Mouse (Mus musculus) embryonic facial prominence, embryonic 11.5 days (tissue): ENCODE measurements around the gene Pyy. TPM values are rescaled to one million over a fixed set of nuclear protein-coding genes. Genes with fewer than 3 reads are reported as not detected.

ENCODE experiments used
- ATAC-seq: fragments of 200-750 bp; cut with Nextera tagmentation; replicated peaks from 2 replicates; pipeline ENCODE4 v1.8.0; 2017; ENCODE audit warnings: low read depth; ENCODE audit not compliant: insufficient number of reproducible peaks, low FRiP score, low TSS enrichment
- DNase-seq: peaks from one replicate; pipeline ENCODE4 v3.0.0-alpha.2; 2015; ENCODE audit warnings: low spot score
- H3K27ac ChIP-seq: fragments of 300-500 bp; sonication (generic); replicated peaks from 2 replicates; pipeline ENCODE4 v1.5.1; 2014; ENCODE audit warnings: mild to moderate bottlenecking, low read depth, low read length, control low read depth
- H3K27me3 ChIP-seq: fragments of 300-500 bp; sonication (generic); 2 replicates; pipeline ENCODE4 v1.6.1; 2014; ENCODE audit warnings: mild to moderate bottlenecking, low read length, moderate library complexity, mixed read lengths; ENCODE audit not compliant: control insufficient read depth, insufficient read depth
- H3K36me3 ChIP-seq: fragments of 300-500 bp; sonication (generic); replicated peaks from 2 replicates; pipeline ENCODE4 v1.6.1; 2014; ENCODE audit warnings: low read depth, mild to moderate bottlenecking, low read length, moderate library complexity, mixed read lengths; ENCODE audit not compliant: control insufficient read depth, insufficient read depth
- H3K4me1 ChIP-seq: fragments of 300-500 bp; sonication (generic); 2 replicates; pipeline ENCODE4 v1.6.1; 2014; ENCODE audit warnings: low read length, mixed read lengths; ENCODE audit not compliant: control insufficient read depth, insufficient read depth
- H3K4me2 ChIP-seq: fragments of 300-500 bp; sonication (generic); 2 replicates; pipeline ENCODE4 v1.6.1; 2014; ENCODE audit warnings: low read depth, mild to moderate bottlenecking, control low read depth, low read length, moderate library complexity
- H3K4me3 ChIP-seq: fragments of 300-500 bp; sonication (generic); 2 replicates; pipeline ENCODE4 v1.5.1; 2014; ENCODE audit warnings: low read depth, low read length, control low read depth
- H3K9ac ChIP-seq: fragments of 300-500 bp; sonication (generic); replicated peaks from 2 replicates; pipeline ENCODE4 v1.6.1; 2014; ENCODE audit warnings: mild to moderate bottlenecking, control low read depth, low read length
- H3K9me3 ChIP-seq: fragments of 300-500 bp; sonication (generic); replicated peaks from 2 replicates; pipeline ENCODE4 v1.6.1; 2016; ENCODE audit warnings: mild to moderate bottlenecking, low read length, inconsistent platforms, mixed read lengths; ENCODE audit not compliant: control insufficient read depth
- WGBS: fragments of 180-500 bp; shearing (Covaris S2); extraction: QIAGEN DNeasy Blood & Tissue Kit; methylation state at CpG from one replicate; pipeline ENCODE4 v1.1.7; 2014; 5-methylcytosine and 5-hydroxymethylcytosine counted together
- polyA plus RNA-seq: library from polyadenylated mRNA; unstranded; fragments of >200 nt; fragmentation: Nextera tagmentation; extraction: Ambion mirVana; gene quantifications from 2 replicates; pipeline ENCODE4 v1.2.1, GENCODE M21; 2014

Pyy gene
- not detected in 2 replicates for polyA plus RNA-seq

GRCm38 (mm10) chr11:102107732-102108131 lies at the start of gene Pyy:
Gene Pyy (minus strand): TSS chr11:102107832.
- DNase-seq = no peak
- H3K36me3 ChIP-seq = no peaks in the 10 kb centered on the region
- 13% methylated on average over 9 of the region's 9 CpGs for WGBS
- H3K9me3 ChIP-seq = no peaks in the 10 kb centered on the region
- no peaks in the 10 kb centered on the region for H3K4me1 ChIP-seq
- H3K4me3 ChIP-seq = peak within 1 kb of the TSS; percentile 5; the same call in 1 of the 2 replicates
- no peak within 1 kb of the TSS for H3K9ac ChIP-seq
- peaks cover 39% of the 10 kb centered on the region for H3K27me3 ChIP-seq
- no peak within 1 kb of the TSS for H3K4me2 ChIP-seq
- ATAC-seq = no peak
- no peak within 1 kb of the TSS for H3K27ac ChIP-seq

GRCm38 (mm10) chr11:102156786-102157089 lies 49.1 kb upstream of the Pyy start:
- no peak overlapping the region for H3K9ac ChIP-seq
- DNase-seq (no peak), ATAC-seq (no peak)
- WGBS = 13% methylated on average over 1 of the region's 1 CpGs
- no peak overlapping the region for H3K4me3 ChIP-seq
- no peaks in the 10 kb centered on the region; the same call in 1 of the 2 replicates for H3K36me3 ChIP-seq
- H3K27me3 ChIP-seq = no peaks in the 10 kb centered on the region
- no peaks in the 10 kb centered on the region for H3K9me3 ChIP-seq
- H3K4me2 ChIP-seq = no peak overlapping the region
- H3K27ac ChIP-seq = no peak overlapping the region
- H3K4me1 ChIP-seq = no peaks in the 10 kb centered on the region

GRCm38 (mm10) chr11:102156039-102156785 lies 48.6 kb upstream of the Pyy start, which contains the start of gene Tmem101:
Gene Tmem101 (minus strand): TSS chr11:102156404.
- peak; percentile 93 for DNase-seq
- Histone ChIP-seq H3K4me2 (peak within 1 kb of the TSS; percentile 80), H3K27ac (peak within 1 kb of the TSS; percentile 32; the same call in 1 of the 2 replicates), H3K4me3 (peak within 1 kb of the TSS; percentile 88), H3K4me1 (no peaks in the 10 kb centered on the region), H3K36me3 (no peaks in the 10 kb centered on the region), H3K9me3 (no peaks in the 10 kb centered on the region), H3K27me3 (no peaks in the 10 kb centered on the region), H3K9ac (peak within 1 kb of the TSS; percentile 75)
- WGBS = under 1% methylated on average over 37 of the region's 37 CpGs
- ATAC-seq = peak; percentile 77

- DNase-seq (no peak), ATAC-seq (no peak)
- WGBS = 12% methylated on average over 34 of the region's 34 CpGs
- Histone ChIP-seq H3K27me3 (peaks cover 44% of the 10 kb centered on the region), H3K36me3 (no peaks in the 10 kb centered on the region), H3K27ac (no peak overlapping the region), H3K4me3 (no peak overlapping the region), H3K4me2 (no peak overlapping the region), H3K9ac (no peak overlapping the region), H3K4me1 (no peaks in the 10 kb centered on the region), H3K9me3 (no peaks in the 10 kb centered on the region)
These were observed 39.8 kb upstream of the Pyy start for GRCm38 (mm10) chr11:102147213-102147989.

DNA sequence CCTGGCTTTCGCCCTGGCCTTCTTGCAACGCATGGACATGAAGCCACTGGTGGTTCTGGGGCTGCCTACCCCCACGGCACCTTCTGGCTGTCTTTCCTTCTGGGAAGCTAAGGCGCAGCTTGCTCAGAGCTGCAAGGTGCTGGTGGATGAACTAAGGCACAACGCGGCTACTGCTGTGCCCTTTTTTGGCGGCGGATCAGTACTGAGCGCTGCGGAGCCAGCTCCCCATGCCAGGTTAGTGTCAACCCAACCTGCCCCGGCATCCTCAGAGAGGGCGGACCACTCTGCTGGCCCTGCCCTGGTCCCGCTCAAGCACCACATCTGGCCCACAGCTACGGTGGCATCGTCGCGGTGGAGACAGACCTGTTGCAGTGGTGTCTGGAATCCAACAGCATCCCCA lies 38.9 kb upstream of the Pyy start:
- H3K4me2 ChIP-seq = no peak overlapping the region
- H3K4me3 ChIP-seq = no peak overlapping the region
- WGBS = 14% methylated on average over 17 of the region's 17 CpGs

DNA sequence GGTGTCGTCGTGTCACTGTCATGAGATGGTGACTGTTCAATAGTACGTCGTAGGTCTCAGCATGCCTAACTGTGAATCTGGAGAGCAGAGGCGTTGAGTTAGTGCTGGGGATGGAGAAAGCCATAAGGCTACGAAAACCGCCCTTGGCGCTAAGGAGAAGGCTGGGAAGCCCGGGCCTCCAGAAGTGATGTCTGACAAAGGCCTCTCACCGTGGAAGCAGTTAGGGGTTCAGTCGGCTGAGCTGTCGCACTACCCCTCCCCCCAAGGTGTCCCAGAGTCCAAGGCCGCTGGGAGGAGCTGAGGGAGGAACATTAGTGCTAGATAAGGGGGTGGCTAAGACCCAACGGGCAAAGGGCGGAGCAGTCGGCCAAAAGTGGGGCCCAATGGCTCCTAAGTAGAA lies 38.4 kb upstream of the Pyy start:
- H3K4me3 ChIP-seq = no peak overlapping the region; the same call in 1 of the 2 replicates
- no peaks in the 10 kb centered on the region for H3K36me3 ChIP-seq
- DNase-seq (no peak), ATAC-seq (no peak)
- H3K9me3 ChIP-seq = no peaks in the 10 kb centered on the region
- WGBS = 4% methylated on average over 16 of the region's 16 CpGs
- no peak overlapping the region for H3K27ac ChIP-seq
- H3K4me1 ChIP-seq = no peaks in the 10 kb centered on the region
- no peak overlapping the region for H3K9ac ChIP-seq
- H3K4me2 ChIP-seq = no peak overlapping the region
- peaks cover 44% of the 10 kb centered on the region for H3K27me3 ChIP-seq

More for the DNA sequence above, 38.9 kb upstream of the Pyy start:
- Histone ChIP-seq H3K36me3 (no peaks in the 10 kb centered on the region), H3K27ac (no peak overlapping the region), H3K9me3 (no peaks in the 10 kb centered on the region), H3K4me1 (no peaks in the 10 kb centered on the region), H3K27me3 (peaks cover 44% of the 10 kb centered on the region), H3K9ac (no peak overlapping the region; the same call in 1 of the 2 replicates)
- ATAC-seq (no peak; the same call in 1 of the 2 replicates), DNase-seq (no peak)

- no peaks in the 10 kb centered on the region for H3K4me1 ChIP-seq
- no peak within 1 kb of the TSS for H3K27ac ChIP-seq
- ATAC-seq = peak; percentile 36; the same call in 1 of the 2 replicates
- no peaks in the 10 kb centered on the region for H3K36me3 ChIP-seq
- DNase-seq = no peak
- peak within 1 kb of the TSS; percentile 43 for H3K4me2 ChIP-seq
- no peak within 1 kb of the TSS for H3K9ac ChIP-seq
- H3K9me3 ChIP-seq = no peaks in the 10 kb centered on the region
- WGBS = 1% methylated on average over 50 of the region's 50 CpGs
- peaks cover 44% of the 10 kb centered on the region for H3K27me3 ChIP-seq
- H3K4me3 ChIP-seq = peak within 1 kb of the TSS; percentile 24
These were observed 37.9 kb upstream of the Pyy start, which contains the start of gene Nags for GRCm38 (mm10) chr11:102145471-102146001. Gene Nags (plus strand): TSS chr11:102145513.
